Mouse (Mus musculus): ENCODE results near the gene Gng12.
"Not testable (repeated sequence)": the region's sequence is repeated elsewhere in the genome, so short reads cannot be mapped to it uniquely, and the experiment has no call there.

Gng12 gene

DNA sequence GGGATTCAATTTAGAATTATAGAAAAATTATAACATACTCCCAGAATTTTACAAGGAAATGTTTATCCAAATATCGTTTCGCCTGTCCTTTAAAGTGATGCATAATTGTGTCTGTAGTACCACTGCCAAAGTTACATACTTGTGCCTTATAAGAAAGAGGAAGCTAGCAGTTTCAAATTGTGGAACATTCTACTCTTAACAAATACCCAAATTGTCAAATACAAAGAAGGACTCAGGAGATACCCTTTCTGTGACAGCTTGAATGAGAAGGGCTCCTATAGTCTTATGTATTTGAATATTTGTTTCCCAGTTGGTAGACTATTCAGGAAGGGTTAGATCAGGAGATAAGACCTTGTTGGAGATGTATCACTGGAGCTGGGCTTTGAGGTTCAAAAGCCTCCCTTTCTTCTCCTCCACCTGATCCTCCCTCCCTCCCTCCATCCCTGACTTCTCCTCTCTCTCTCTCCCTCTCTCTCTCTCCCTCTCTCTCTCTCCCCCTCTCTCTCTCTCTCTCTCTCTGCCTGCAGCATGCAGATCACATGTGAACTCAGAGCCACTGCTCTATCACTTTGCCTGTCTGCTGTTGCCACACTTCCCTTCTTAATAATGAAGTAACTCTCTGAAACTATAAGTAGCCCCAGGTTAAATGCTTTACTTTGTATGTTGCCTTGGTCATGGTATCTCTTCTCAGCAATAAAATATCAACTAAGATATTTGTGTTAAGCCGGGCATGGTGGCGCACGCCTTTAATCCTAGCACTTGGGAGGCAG, 62.5 kb downstream of the Gng12 start:
- DNase-seq: no peak

DNA sequence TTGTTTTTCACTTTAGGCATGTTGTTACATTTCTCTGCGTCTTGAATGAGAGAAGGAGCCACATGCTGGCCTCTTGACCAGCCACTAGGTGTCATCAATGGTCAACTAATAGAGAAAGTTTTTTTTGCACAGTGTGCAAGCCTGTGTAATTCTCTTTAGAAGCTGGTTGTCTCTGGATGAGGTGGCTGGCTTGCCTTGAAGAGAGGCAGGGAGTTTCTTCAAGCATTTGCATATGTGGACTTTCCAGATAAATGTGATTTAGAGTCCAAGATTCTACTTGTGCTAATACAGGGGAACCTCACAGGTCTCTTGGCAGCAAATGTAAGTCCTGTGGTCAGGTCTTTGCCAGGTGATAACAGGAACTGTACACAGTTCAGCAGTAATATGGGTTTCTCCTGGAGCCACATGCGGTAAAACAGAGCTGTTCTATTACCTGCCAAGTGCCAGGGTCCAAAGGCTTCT, 66.4 kb downstream of the Gng12 start:
- DNase-seq: peak; percentile 21

DNA sequence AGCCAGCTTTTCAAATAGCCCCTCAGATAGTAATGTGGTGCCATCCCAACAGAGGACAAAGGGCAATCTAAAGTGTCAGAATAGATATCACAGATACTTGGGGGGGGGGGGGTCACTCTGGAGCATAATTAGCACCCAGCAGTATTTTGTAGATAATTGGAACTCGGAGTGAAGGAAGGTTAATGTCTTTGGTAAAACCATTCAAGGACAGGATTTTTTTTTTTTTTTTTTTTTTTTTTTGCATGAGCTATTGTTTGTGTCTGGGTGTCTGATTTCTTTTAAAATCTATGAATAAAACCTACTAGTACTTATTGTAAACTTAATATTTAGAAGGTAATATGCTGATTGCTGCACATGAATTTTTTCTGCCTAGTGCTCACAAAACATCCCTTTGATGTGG, 66.9 kb downstream of the Gng12 start:
- no peak for DNase-seq

DNA sequence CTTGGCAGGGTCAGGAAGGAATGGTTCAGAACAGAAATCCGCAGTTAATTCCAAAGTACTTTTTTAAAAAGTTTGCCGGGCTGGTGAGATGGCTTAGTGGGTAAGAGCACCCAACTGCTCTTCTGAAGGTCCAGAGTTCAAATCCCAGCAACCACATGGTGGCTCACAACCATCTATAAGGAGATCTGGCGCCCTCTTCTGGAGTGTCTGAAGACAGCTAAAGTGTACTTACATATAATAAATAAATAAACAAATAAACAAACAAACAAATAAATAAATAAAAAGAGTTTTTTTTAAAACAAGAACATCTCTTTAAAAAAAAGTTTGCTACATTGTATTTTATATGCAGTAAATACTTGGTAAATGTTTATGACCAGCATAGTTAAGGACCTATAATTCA, 67.5 kb downstream of the Gng12 start:
- DNase-seq: not testable (repeated sequence)

DNA sequence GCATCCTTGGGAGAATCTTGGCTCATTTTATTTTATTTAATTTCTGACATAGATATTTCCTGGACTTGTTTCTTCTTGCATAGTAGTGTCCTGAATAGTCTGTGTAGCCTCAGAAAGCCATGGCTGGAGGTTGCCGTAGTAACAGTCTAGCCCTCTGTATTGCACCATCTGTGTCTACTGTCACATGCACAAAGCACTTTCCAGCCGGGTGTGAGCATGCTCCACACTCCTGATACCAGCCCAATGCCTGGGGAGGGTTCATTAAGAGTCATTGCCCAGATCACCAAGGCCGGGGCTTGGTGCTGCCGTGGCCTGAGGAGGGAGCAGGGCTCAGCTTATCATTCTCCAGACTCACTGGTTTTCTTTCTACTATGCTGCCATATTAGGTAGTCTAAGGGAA, 68.0 kb downstream of the Gng12 start:
- no peak for DNase-seq

DNA sequence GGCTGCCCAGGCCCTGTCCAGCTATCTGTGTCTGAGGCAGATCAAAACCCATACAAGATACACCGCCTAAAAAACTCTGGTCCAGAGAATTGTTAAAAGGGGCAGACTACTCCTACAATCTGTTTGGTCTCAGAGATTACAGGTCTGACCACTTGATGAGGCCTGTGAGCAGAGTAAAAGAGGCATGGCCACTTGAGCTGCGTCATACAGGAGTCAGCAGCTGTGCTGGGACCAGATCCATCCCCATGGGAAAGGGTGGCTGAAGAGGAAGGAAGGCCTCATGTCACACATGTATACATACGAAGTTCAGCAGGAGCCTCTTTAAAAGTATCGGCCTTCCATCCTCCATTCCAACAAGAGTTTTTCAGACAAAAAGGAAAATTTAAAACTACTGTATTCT, 69.0 kb downstream of the Gng12 start:
- DNase-seq: no peak

DNA sequence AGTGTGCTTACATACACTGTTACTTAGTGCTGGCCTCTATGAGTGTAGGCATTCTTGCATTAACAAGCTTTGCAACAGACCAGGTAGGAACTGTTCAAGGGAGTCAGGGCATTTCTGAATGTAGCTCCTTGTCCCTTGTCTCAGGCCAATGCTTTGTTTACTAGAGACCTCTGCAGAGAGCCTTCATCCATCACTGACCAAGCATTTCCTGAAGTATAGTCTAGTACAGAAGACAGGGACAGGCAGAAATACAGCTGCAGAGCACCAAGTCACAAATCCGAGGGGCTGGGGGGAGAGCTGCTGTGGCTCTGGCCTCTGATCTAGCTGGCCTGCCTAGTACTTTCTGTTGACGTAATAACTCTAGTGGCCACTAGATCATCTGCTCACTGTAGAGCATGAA, 71.6 kb downstream of the Gng12 start:
- no peak for DNase-seq

DNA sequence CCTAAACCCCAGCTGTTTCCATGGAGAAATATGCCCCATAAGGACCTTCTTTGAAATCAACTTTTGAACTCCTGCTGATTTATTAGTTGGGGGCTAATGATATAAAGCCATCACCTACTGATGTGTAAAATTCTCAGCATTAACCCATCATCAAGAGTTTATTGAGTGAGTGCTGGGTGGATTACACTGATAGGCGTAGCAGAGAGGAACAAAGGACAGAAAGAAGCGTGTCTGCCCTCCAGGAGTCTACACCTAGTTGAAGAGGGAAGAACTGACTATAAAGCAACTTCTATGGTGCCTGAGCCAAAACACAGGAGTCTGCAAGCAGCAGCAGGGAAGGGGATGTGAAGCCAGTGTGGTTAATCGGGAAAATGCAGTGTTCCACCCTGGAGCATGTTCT, 73.2 kb downstream of the Gng12 start:
- no peak for DNase-seq

DNA sequence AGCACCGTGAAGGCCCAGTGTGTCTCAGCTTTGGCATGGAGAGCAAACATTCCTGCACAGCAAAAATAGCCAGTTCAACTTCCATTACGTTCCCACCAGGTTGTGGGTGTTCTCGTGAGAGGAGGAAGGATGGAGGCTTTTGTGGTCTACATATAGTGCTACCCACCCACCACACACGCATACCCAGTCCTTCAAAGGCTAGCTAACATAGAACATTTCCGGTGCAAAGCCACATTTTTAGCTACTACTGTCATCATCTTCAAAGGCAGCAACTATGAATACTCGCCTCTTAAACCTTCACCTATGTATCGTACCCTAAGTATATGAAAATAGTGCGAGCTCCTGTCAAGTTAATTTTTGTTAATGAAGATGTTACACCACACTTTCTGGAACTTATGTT, 76.1 kb downstream of the Gng12 start:
- DNase-seq: peak; percentile 35

DNA sequence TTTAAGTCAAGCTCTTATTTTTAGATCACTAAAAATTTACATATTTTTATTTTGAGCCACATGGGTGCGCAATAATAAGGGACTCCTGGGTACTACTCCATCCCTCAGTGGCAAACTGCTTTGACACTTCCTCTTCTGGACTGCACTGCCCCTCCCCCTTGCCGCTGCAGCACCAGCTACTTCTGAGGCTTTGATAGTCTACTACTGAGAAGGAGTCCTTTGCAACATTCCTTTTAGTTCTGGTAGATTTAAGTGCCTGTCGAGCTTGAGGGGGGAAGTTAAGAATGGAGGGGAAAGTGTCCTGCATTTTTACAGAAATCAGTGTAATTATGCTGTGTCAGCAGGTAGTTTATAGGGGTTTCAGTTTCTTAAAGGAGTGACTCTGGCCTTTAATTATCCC, 77.0 kb downstream of the Gng12 start:
- DNase-seq: peak; percentile 33

DNA sequence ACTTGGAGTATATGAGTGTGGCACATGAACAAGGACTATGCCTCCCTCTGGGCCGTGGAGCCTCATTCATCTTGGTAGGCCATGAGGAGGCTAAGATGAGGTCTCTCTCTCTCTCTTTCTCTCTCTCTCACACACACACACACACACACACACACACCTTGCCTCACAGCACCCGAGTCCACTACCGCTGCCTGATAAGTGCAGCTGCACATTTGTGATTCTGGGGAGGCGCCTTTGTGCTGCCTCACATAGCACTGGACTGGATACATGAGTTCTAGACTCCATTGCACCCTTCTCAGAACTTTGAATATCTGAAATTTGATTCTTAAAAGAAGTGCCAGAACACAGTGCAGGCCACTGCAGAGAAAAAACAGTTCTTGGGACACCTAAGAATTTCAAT, 79.3 kb downstream of the Gng12 start:
- DNase-seq: no peak

DNA sequence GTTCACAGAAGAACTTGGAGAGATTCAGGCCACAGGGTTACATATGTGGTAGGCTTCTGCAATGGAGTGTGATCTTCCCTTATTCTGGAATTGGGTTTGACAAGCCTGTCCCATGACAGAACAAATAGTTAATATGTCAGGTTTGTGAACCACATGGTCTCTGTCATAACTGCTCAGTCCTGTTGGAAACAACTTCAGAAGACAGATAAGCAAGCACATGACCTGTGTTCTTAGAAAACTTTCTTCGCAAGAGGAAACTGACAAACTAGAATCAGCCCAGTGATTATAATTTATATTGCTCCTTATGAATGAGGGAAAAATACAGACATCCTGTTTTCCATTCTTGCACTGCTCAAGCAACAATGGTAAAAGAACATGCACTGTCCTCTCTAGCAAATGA, 83.0 kb downstream of the Gng12 start:
- DNase-seq: no peak

DNA sequence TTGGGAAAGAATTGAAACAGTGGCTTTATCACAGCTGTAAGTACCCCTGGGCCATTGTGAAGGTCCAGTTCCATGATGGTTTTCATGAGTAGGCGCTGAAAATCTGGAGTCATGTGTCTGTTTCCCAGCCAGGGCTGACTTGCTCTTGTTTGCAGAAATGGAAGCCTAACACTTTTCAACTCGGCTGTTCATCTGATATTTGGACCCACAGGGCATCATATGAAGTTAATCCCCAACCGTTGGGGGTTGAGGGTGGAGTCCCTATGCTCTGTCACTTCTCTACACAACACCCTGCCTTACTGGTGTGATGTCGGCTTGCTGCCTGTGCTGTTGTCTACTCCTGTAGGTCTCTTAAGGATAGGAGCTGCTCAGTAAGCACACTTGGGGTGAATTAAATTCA, 83.8 kb downstream of the Gng12 start:
- no peak for DNase-seq

DNA sequence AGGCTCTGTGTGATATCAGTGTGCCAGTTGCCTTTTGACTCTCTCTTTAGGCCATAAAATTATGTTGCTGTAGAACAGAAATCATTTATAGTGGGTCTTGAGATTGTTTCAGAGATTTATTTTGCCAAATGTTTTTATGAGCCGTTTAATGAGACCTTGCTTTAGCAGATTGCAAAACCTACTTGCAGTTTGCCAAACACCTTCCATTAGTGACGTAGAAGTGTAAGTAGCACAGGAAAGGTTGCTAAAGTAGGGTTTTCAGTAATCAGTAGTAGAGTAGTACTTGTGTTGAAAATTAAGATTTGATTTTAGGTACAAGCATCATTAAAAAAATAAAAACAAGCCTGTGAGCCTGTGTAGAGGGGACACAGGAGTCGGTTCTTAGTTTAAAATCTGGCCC, 85.2 kb downstream of the Gng12 start:
- no peak for DNase-seq

DNA sequence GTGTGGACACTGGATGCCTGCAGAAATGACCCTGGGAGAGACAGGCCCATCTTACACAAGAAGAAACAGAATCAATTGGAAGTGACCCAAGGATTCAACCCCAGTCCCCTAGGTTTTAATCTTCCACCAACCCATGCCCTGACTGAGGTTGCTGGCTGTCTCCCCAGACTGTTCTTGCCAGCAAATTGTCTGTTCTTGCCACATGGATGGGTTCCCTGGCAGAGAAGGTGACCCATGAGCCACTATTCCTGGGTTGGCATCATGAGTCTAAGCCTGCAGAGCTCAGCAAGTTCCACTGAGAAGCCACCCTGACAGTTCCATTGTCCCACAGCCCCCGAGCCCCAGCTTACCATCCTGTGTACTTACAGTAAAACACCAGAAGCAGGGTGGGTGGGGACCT, 85.7 kb downstream of the Gng12 start:
- DNase-seq: no peak

DNA sequence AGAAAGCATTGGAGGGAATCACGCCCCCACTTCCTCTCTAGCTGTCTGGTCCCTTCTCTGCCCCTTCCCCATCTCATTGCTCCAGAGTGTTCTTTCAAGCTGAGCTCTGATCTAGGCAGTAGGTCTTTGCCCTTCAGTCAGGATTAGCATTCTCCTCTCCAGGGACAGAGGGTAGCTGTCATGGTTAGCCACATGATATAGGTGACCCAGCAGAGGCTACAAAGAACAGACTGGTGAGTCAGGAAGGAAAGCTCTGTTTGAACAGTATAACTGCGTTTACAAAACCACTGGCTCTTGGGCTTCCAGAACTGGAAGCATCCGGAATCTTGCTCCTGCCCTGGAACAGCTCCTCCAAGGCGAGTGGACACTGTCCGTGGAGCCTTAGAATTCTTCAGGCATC, 87.9 kb downstream of the Gng12 start:
- DNase-seq: no peak

DNA sequence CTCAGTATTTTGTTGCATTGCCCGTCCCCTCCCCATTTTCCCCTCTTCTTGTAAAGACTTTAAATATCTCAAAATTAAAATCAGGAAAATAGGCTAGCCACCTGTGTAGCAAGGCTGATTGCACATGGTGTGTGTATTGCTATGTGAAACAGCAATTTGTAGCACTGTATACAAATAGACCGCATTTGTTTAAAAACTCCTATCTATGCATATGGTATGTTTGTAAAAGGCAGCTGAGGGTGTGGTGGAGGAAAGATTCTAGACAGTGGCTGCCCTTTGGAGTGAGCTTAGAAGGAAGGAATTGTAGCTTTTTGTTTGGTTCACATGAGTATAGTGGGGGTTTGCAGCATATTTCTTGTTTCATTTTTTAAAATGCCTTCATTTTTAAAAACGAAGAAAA, 88.5 kb downstream of the Gng12 start:
- DNase-seq: no peak

DNA sequence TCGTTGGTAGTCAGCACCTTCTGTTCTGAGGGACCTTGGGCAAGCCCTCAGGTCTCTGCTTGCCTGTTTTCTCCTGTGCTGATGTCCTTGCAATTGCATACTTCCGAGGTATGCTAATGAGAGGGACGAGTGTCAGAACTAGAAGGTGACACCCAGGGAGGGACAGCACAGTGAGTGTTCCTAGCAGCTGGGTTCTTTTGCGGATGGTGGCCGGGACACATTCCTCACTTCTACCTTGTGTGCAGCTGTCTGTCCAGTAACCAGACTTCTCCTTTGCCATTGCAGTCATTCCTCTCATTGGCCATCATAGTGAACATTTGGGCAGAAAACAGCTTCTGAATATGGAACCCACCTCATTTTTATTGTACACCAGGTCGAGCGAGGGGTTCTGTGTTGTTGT, 89.3 kb downstream of the Gng12 start:
- no peak for DNase-seq

DNA sequence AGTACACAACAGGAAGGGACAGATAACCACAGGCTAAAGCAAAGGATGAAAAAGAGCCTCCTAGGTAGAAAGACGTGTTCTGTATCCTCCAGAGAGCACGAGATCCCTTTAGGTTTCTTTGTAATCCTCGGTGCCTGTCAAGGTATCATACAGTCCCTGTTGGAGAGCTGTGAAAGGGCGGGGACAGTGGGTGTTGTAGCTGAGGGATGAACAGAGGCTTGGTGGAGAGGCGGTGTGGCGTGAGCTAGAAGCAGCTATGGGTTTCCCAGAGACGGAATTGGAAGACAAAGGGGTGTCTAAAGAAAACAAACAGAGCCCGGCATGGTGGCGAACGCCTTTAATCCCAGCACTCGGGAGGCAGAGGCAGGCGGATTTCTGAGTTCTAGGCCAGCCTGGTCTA, 89.9 kb downstream of the Gng12 start:
- no peak for DNase-seq

DNA sequence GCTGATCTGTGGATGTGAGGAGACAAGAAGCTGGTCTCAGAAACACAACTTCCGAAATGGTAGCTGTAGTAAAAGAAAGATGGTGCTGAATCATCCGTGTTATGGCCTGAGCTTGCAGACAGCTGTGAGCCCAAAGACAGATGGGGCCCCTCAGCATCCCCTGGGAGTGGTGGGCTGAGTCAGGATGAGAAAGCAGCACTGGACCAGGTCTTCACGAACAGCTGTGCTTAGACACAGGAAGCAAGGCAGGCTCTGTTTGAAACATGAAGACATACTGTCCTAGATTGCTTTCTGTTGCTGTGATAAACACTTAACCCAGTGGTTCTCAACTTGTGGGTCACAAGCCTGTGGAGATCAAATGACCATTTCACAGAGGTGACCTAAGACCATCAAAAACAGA, 91.4 kb downstream of the Gng12 start:
- DNase-seq: peak; percentile 41

DNA sequence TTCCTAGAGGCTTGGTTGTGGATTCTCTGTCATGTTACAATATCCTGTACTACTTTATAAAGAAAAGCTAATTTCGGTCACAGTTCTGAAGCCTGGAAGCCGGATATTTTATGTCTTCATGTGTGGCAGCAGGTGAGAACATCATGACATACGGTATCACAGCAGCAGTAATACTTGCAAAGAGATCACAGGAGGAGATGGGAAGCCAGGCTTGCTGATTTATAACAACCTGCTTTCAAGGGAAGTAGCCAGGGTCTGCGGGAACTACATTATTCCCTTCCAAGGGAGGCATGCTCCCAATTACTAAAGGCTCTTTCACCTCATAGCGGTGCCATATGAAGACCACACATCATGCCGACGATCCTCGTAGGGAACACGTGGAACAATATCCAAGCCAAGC, 92.2 kb downstream of the Gng12 start:
- no peak for DNase-seq

DNA sequence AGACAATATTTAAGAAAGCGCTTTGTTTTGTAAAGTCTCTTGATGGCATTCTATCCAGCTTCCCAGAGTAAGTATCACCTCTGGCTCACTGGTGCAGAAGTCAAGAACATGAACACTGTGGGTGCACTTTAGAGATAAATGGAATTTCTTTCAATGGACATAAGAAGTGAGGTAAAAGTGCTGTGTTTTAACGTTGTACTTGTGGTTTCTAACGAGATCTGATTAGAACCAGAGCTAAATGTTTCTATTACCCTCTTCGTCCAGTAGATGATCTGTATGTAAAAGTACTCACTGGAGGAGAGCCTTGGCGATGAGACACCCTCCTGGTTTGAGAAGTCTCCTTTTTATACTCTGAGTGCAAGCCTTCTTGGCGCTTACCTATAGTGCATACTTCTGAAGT, 92.8 kb downstream of the Gng12 start:
- no peak for DNase-seq

DNA sequence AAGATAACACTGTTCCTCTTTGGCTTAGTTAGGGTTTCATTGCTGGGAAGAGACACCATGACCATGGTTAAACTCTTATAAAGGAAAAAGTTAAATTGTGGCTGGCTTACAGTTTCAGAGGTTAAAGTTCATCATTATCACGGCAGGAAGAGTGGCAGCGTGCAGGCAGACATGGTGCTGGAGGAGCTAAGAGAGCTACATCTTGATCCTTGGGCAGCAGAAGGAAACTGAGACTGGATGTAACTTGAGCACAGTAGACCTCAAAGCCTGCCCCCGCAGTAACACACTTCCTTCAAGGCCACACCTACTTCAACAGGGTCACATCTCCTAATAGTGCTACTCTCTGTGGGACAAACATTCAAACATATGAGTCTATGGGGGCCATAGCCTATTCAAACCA, 93.3 kb downstream of the Gng12 start:
- DNase-seq: no peak

DNA sequence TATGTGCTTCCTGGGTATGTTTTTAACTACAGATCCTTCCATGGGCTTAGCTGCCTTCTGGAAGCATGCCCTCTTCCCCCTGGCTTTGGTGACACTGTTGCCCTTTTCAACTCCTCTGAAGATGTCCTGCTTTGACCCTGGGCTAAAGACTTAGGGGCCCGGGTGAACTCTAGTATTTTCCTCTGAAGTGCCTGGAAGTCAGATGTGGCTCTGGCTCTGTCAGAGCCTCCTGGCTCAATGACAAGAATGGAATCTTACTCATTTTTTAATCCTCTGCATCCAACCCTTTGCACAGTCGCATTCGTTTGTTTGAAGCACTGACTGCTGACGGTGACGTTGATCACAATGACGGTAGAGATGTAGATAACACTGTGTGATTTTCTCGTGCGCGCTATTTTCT, 96.0 kb downstream of the Gng12 start:
- no peak for DNase-seq

DNA sequence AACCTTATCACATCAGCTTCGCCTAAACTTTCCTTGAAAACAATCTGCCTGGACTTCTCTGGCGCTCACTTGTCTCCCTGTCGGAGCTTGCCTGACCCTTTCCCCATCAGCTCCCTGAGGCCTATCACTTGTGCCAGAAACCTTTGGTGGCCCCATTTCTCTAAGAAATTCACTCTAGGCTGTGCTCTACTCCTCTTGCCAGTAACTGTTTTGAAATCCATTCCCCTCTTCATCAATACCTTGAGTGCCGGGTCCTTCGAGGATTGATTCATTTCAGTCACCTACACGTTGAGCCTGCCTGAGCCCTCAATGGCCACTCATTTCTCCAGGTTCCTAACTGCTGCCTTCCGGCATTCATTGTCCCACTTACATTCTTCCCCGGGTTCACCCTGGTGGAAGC, 96.6 kb downstream of the Gng12 start:
- DNase-seq: no peak

DNA sequence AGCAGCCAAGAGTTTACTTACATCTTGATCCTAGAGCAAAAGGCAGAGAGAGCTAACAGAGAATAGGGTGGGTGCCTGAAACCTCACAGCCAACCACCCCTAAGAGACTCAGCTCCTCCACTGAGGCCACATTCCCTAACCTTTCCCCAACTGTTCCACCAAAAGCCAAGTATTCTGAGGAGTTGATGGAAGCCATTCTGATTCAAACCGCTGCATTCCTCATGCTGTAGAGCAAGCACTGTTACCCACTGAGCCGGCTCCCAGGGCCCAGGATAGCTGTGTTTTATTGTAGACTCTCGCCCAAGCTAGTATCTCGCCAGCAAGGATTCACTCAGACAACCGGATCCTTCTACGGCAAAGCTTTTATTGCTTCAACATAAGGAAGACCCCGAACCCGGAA, 98.8 kb downstream of the Gng12 start:
- no peak for DNase-seq

All from thymus, postnatal 25 days (tissue).